Mouse (Mus musculus) forebrain, embryonic 13.5 days (tissue): ENCODE data around the gene Negr1. TPM values are rescaled to one million over a fixed set of nuclear protein-coding genes. Genes with fewer than 3 reads are reported as not detected.

Experiments
- ATAC-seq: fragments of 200-750 bp; cut with Nextera tagmentation; 2 replicates; pipeline ENCODE4 v1.8.0; 2017
- H3K27ac ChIP-seq: fragments of 300-500 bp; sonication (generic); 2 replicates; pipeline ENCODE4 v1.5.1; 2015; ENCODE audit warnings: inconsistent platforms, mild to moderate bottlenecking, moderate library complexity
- H3K27me3 ChIP-seq: fragments of 300-500 bp; sonication (generic); 2 replicates; pipeline ENCODE4 v1.6.1; 2015; ENCODE audit warnings: mild to moderate bottlenecking, inconsistent platforms
- H3K36me3 ChIP-seq: fragments of 300-500 bp; sonication (generic); 2 replicates; pipeline ENCODE4 v1.6.1; 2015; ENCODE audit warnings: mild to moderate bottlenecking, inconsistent platforms; ENCODE audit not compliant: poor library complexity, severe bottlenecking
- H3K4me1 ChIP-seq: fragments of 300-500 bp; sonication (generic); 2 replicates; pipeline ENCODE4 v1.6.1; 2015; ENCODE audit warnings: inconsistent platforms
- H3K4me2 ChIP-seq: fragments of 300-500 bp; sonication (generic); 2 replicates; pipeline ENCODE4 v1.6.1; 2015; ENCODE audit warnings: inconsistent platforms, mild to moderate bottlenecking, moderate library complexity
- H3K4me3 ChIP-seq: fragments of 300-500 bp; sonication (generic); 2 replicates; pipeline ENCODE4 v1.5.1; 2015; ENCODE audit warnings: mild to moderate bottlenecking, inconsistent platforms
- H3K9ac ChIP-seq: fragments of 300-500 bp; sonication (generic); 2 replicates; pipeline ENCODE4 v1.6.1; 2015; ENCODE audit warnings: mild to moderate bottlenecking, inconsistent platforms
- H3K9me3 ChIP-seq: fragments of 300-500 bp; sonication (generic); replicated peaks from 2 replicates; pipeline ENCODE4 v1.6.1; 2016; ENCODE audit warnings: inconsistent platforms
- WGBS: fragments of 180-500 bp; shearing (Covaris S2); methylation state at CpG from one replicate; pipeline ENCODE4 v1.1.7; 2015; 5-methylcytosine and 5-hydroxymethylcytosine counted together
- polyA plus RNA-seq: library from polyadenylated mRNA; unstranded; fragments of >200 nt; fragmentation: Nextera tagmentation; extraction: Ambion mirVana; gene quantifications from 2 replicates; pipeline ENCODE4 v1.2.1, GENCODE M21; 2015

Gene Negr1
- polyA plus RNA-seq, 1 experiment from 2014 or later = 22.5 TPM

DNA sequence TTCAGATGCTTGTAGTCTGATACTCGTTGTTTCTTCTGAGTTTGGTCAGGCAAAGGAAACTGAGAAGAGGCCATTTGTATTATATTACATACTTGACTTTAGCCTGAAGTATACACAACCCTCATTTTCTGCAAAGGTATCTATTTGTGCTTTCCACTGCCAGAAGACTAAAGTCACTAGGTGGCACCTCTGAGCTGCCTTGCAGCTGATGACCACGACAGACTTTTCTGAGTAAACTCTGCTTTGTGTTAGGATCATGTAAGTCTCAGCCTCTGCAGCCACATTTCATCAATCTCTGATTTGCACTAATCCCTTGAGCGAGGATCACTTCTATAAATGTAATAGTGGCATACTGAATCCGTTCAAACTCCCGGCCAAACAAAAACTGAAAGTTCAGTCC is 671.1 kb downstream of the Negr1 start:
- no peaks in the 10 kb centered on the region for H3K36me3 ChIP-seq
- WGBS = 31% methylated on average over 5 of the region's 5 CpGs

GRCm38 (mm10) chr3:157240240-157240639 is 678.6 kb downstream of the Negr1 start:
- Histone ChIP-seq H3K27ac (no peak overlapping the region), H3K36me3 (no peaks in the 10 kb centered on the region), H3K9me3 (no peaks in the 10 kb centered on the region), H3K4me1 (no peaks in the 10 kb centered on the region), H3K4me2 (no peak overlapping the region), H3K27me3 (no peaks in the 10 kb centered on the region), H3K9ac (no peak overlapping the region), H3K4me3 (no peak overlapping the region)
- 0 out of 2 replicates have a peak, but pooled peaks have one; percentile 16 for ATAC-seq
- WGBS = 91% methylated on average over 1 of the region's 1 CpGs

More for the DNA sequence above, 671.1 kb downstream of the Negr1 start:
- Histone ChIP-seq H3K4me1 (no peaks in the 10 kb centered on the region), H3K27ac (no peak overlapping the region), H3K9ac (no peak overlapping the region), H3K9me3 (no peaks in the 10 kb centered on the region), H3K4me2 (no peak overlapping the region), H3K27me3 (no peaks in the 10 kb centered on the region), H3K4me3 (no peak overlapping the region)
- 0 out of 2 replicates have a peak, but pooled peaks have one; percentile 38 for ATAC-seq

DNA sequence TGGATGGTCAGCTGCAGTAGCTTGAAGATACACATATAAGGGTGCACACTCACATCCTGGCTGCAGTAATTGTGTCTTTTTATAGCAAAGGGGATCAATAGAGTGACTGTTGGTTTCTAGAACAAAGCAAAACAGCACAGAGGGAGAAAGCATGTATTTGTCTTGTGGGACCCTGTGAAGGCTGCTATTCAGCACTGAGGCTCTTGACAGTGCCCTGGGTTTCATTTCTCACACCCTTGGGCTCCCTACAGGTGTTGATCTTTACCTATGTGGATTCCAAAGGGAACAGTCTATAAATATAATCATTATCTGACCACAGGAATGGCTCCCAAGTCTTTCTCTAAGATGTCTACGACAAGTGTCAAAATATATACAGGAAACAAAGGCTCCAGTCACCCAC is 693.9 kb downstream of the Negr1 start:
- WGBS = 37% methylated on average over 1 of the region's 1 CpGs
- no peak overlapping the region for H3K4me3 ChIP-seq
- H3K27me3 ChIP-seq = no peaks in the 10 kb centered on the region
- H3K36me3 ChIP-seq = no peaks in the 10 kb centered on the region
- peaks cover 8% of the 10 kb centered on the region for H3K4me1 ChIP-seq
- no peak overlapping the region for H3K27ac ChIP-seq
- H3K4me2 ChIP-seq = no peak overlapping the region
- H3K9ac ChIP-seq = no peak overlapping the region
- peak; percentile 24; the same call in 1 of the 2 replicates for ATAC-seq
- H3K9me3 ChIP-seq = no peaks in the 10 kb centered on the region

- Histone ChIP-seq H3K27me3 (no peaks in the 10 kb centered on the region), H3K4me1 (peaks cover 8% of the 10 kb centered on the region), H3K4me2 (no peak overlapping the region), H3K9ac (no peak overlapping the region), H3K9me3 (no peaks in the 10 kb centered on the region), H3K27ac (no peak overlapping the region), H3K4me3 (no peak overlapping the region), H3K36me3 (no peaks in the 10 kb centered on the region)
- peak; percentile 66 for ATAC-seq
- WGBS = 32% methylated on average over 3 of the region's 3 CpGs
Measured at GRCm38 (mm10) chr3:157255863-157256262, 694.3 kb downstream of the Negr1 start.

- Histone ChIP-seq H3K27me3 (no peaks in the 10 kb centered on the region), H3K4me2 (no peak overlapping the region), H3K27ac (no peak overlapping the region), H3K4me1 (no peaks in the 10 kb centered on the region), H3K36me3 (no peaks in the 10 kb centered on the region), H3K4me3 (no peak overlapping the region), H3K9ac (no peak overlapping the region), H3K9me3 (no peaks in the 10 kb centered on the region)
- ATAC-seq = no peak
- 73% methylated on average over 4 of the region's 4 CpGs for whole genome bisulfite sequencing
Measured at GRCm38 (mm10) chr3:157268742-157269141, 707.1 kb downstream of the Negr1 start.

DNA sequence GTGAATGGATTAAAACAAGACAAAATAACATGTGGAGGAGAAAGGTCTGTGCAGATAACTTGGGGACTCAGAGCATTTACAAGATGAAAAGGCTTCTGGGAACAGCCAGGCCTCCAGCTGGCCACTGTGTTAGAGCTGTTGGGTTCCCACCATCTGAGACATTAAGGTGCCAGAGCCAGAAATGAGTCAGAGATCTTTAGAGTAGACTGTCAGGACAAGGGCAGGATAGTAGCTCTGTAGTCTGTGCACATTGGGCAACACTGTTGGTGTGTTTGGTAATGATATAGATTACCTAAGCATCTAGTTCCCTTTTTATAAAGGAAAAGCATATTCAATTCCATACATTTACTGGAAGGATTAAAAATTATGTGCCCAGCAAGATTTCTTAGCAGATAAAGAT is 710.8 kb downstream of the Negr1 start:
- H3K9me3 ChIP-seq = no peaks in the 10 kb centered on the region
- no peaks in the 10 kb centered on the region for H3K27me3 ChIP-seq
- no peak for ATAC-seq
- no peak overlapping the region for H3K4me2 ChIP-seq
- H3K36me3 ChIP-seq = no peaks in the 10 kb centered on the region
- H3K9ac ChIP-seq = no peak overlapping the region
- no peak overlapping the region for H3K4me3 ChIP-seq
- H3K4me1 ChIP-seq = no peaks in the 10 kb centered on the region
- H3K27ac ChIP-seq = no peak overlapping the region

DNA sequence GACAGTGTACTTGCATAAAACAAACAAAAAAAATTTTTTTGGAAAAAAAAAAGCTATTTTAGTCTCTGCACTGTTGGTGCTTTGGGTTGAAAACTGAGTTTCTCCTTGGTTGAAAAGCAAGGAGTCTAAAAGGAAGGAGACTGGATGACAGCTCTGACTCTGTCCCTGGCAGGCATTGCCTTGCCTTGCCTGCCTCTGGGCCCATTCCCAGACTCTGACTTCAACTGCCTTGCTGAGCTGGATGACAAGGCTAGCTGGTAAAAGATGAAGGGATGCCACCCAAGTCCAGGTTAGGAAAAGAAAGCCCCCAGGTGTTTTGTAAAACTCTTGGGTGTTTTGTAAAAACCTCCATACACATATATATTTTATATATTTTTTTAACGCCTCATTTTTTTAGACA is 712.5 kb downstream of the Negr1 start:
- Histone ChIP-seq H3K9me3 (no peaks in the 10 kb centered on the region), H3K36me3 (no peaks in the 10 kb centered on the region), H3K27ac (no peak overlapping the region), H3K4me1 (no peaks in the 10 kb centered on the region), H3K27me3 (no peaks in the 10 kb centered on the region), H3K4me2 (no peak overlapping the region), H3K9ac (no peak overlapping the region), H3K4me3 (no peak overlapping the region)
- 89% methylated on average over 1 of the region's 1 CpGs for WGBS
- no peak for ATAC-seq

- Histone ChIP-seq H3K27me3 (no peaks in the 10 kb centered on the region), H3K4me3 (no peak overlapping the region), H3K36me3 (no peaks in the 10 kb centered on the region), H3K9me3 (no peaks in the 10 kb centered on the region), H3K9ac (no peak overlapping the region), H3K4me2 (no peak overlapping the region), H3K27ac (no peak overlapping the region), H3K4me1 (no peaks in the 10 kb centered on the region)
- ATAC-seq = no peak
Measured at GRCm38 (mm10) chr3:157279717-157280116, 718.1 kb downstream of the Negr1 start.

DNA sequence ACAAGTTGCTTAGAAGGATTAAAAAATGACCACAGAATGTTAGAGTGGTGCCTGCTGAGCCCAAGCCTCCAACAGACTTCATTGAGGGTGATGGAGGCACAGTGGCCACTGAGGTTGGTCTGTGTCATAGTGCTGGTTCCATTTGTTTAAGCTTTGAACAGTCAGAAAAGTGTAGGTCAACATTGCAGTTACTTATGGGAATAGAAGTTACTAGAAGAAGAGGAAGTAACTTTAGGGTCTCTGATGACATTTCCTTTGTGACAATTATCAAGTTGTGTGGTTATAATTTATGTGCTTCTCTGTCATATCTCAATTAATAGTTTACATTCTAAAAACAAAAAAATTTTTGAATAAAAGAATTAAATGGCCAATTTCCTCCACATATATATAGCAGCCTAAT is 719.7 kb downstream of the Negr1 start:
- ATAC-seq = no peak
- H3K9me3 ChIP-seq = no peaks in the 10 kb centered on the region
- H3K27ac ChIP-seq = no peak overlapping the region
- no peak overlapping the region for H3K9ac ChIP-seq
- H3K27me3 ChIP-seq = no peaks in the 10 kb centered on the region
- H3K4me1 ChIP-seq = no peaks in the 10 kb centered on the region
- H3K4me2 ChIP-seq = no peak overlapping the region
- H3K4me3 ChIP-seq = no peak overlapping the region
- H3K36me3 ChIP-seq = no peaks in the 10 kb centered on the region

- no peaks in the 10 kb centered on the region for H3K4me1 ChIP-seq
- no peak overlapping the region for H3K27ac ChIP-seq
- no peaks in the 10 kb centered on the region for H3K9me3 ChIP-seq
- H3K27me3 ChIP-seq = no peaks in the 10 kb centered on the region
- H3K36me3 ChIP-seq = no peaks in the 10 kb centered on the region
- no peak overlapping the region for H3K9ac ChIP-seq
- 0 out of 2 replicates have a peak, but pooled peaks have one; percentile 57 for ATAC-seq
- WGBS = 42% methylated on average over 1 of the region's 1 CpGs
- H3K4me2 ChIP-seq = no peak overlapping the region
- no peak overlapping the region for H3K4me3 ChIP-seq
Measured at GRCm38 (mm10) chr3:157291286-157291685, 729.7 kb downstream of the Negr1 start.

DNA sequence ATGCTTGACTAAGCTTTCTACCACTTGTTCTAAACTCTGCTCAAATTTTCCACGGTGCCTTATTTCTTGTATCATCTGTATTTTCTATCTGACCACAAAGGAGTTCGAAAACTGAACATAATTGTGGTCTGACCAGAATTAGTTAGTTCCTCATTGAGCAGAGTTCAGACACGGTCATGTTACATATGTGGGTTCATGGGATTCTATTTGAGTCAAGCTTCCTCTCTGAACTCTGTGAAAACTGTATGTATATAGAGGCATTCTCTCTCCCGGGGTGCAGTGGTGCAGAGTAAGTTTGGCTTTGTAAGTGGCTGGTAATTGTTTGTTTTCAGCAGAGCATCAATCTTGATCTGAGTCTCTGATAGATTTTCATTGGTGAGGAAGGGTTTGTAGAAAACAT is 735.6 kb downstream of the Negr1 start:
- H3K27me3 ChIP-seq = no peaks in the 10 kb centered on the region
- no peak overlapping the region for H3K4me3 ChIP-seq
- no peaks in the 10 kb centered on the region for H3K36me3 ChIP-seq
- no peak overlapping the region for H3K27ac ChIP-seq
- no peak overlapping the region for H3K4me2 ChIP-seq
- no peak for ATAC-seq
- WGBS = 44% methylated on average over 4 of the region's 4 CpGs
- no peak overlapping the region for H3K9ac ChIP-seq
- no peaks in the 10 kb centered on the region for H3K4me1 ChIP-seq
- H3K9me3 ChIP-seq = no peaks in the 10 kb centered on the region

DNA sequence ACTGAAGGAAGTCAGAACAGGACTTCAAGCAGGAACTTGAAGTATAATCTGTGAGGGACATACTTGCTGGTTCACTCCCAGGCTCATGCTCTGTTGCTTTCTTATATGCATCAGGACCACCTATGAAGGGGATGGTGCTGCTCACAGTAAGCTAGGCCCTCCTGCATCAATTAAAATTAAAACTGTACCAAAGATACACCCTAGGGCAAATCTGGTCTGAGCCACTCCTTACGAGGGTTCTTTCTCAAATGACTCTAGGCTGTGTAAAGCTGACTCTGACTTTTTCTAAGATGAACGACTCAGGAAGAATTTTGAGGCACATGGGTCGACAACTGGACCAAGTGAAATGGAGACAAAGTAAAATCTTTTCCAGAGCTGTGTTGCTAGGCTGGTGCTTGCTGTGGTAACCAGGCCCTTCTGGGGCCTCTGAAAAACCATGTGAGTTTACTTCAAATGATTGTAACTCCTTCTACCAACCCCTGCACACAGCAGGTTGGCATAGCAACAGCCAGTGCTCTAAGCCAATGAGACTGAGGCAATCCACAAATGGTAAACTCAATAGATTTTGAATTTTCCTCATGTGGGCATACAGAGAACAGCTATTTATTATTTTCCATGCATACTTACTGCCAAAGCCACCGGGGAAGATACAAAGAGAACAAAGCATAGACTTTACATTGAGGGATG is 742.0 kb downstream of the Negr1 start:
- 78% methylated on average over 4 of the region's 4 CpGs for WGBS
- no peak for ATAC-seq
- Histone ChIP-seq H3K27ac (no peak overlapping the region), H3K4me1 (no peaks in the 10 kb centered on the region), H3K4me3 (no peak overlapping the region), H3K27me3 (no peaks in the 10 kb centered on the region), H3K9ac (no peak overlapping the region), H3K4me2 (no peak overlapping the region), H3K36me3 (no peaks in the 10 kb centered on the region), H3K9me3 (no peaks in the 10 kb centered on the region)

DNA sequence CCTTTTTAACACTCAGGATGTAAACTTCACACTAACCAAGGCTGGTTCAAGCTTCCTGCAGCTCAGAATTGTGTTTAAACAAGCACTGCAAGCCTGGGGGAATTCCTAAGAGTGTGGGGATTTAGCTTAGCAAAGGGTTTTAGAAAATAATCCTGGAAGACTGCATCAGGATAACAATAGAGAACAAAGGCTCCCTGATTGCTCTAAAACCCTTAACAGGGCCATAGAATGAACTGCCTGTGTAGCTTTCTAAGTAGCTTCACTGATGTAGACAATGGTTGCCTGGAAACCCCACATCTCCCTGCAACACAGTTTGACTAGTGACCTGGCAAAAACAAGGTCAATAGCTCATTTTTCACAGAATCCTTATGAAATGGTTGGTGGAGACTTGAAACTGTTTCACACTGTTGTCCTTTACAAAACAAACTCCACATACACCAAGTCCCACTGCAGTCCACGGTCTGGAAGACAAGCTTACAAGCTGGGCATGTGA is 759.5 kb downstream of the Negr1 start:
- H3K9me3 ChIP-seq = no peaks in the 10 kb centered on the region
- H3K36me3 ChIP-seq = no peaks in the 10 kb centered on the region
- no peak overlapping the region for H3K4me3 ChIP-seq
- no peak overlapping the region for H3K9ac ChIP-seq
- peak overlapping the region; percentile 44; the same call in 1 of the 2 replicates for H3K27ac ChIP-seq
- no peak overlapping the region for H3K4me2 ChIP-seq
- H3K4me1 ChIP-seq = peaks cover 18% of the 10 kb centered on the region
- peak; percentile 88 for ATAC-seq
- H3K27me3 ChIP-seq = no peaks in the 10 kb centered on the region
- 3% methylated on average over 1 of the region's 1 CpGs for WGBS
